Mouse (Mus musculus): ENCODE data around the gene Pak7. TPM values are rescaled to one million over a fixed set of nuclear protein-coding genes. Genes with fewer than 3 reads are reported as not detected.
"Not testable (repeated sequence)": the region's sequence is repeated elsewhere in the genome, so short reads cannot be mapped to it uniquely, and the experiment has no call there.

The Pak7 gene
- polyA plus RNA-seq, 1 experiment from 2014 or later, result 33.7 TPM

GRCm38 (mm10) chr2:136349671-136350275 is 38.0 kb downstream of the Pak7 start:
- Histone ChIP-seq H3K9me3 (replicated peaks; ENCODE audit: control insufficient read depth, low read length, poor library complexity, severe bottlenecking) (no peaks in the 10 kb centered on the region), H3K9ac (ENCODE audit: low read depth, low read length) (no peak overlapping the region), H3K4me2 (ENCODE audit: low read length) (no peak overlapping the region), H3K4me3 (ENCODE audit: low read depth, low read length) (no peak overlapping the region), H3K4me1 (ENCODE audit: control insufficient read depth, insufficient read depth, low read length) (no peaks in the 10 kb centered on the region; the same call in 1 of the 2 replicates), H3K36me3 (ENCODE audit: control insufficient read depth, insufficient read depth, low read length) (no peaks in the 10 kb centered on the region), H3K27me3 (ENCODE audit: control insufficient read depth, insufficient read depth, low read depth, low read length) (no peaks in the 10 kb centered on the region), H3K27ac (ENCODE audit: low read length) (no peak overlapping the region)
- 79% methylated on average over 8 of the region's 8 CpGs for WGBS
- ATAC-seq, result no peak

GRCm38 (mm10) chr2:136344240-136344780 is 43.5 kb downstream of the Pak7 start:
- 0 out of 2 replicates have a peak, but pooled peaks have one; percentile 54 for ATAC-seq
- not testable (repeated sequence) for H3K4me1 ChIP-seq (ENCODE audit: control insufficient read depth, insufficient read depth, low read length); H3K9me3 ChIP-seq (replicated peaks; ENCODE audit: control insufficient read depth, low read length, poor library complexity, severe bottlenecking); H3K27ac ChIP-seq (ENCODE audit: low read length); H3K36me3 ChIP-seq (ENCODE audit: control insufficient read depth, insufficient read depth, low read length); H3K4me2 ChIP-seq (ENCODE audit: low read length); H3K4me3 ChIP-seq (ENCODE audit: low read depth, low read length); H3K27me3 ChIP-seq (ENCODE audit: control insufficient read depth, insufficient read depth, low read depth, low read length); H3K9ac ChIP-seq (ENCODE audit: low read depth, low read length)
- WGBS, result 82% methylated on average over 4 of the region's 4 CpGs

GRCm38 (mm10) chr2:136329974-136330373 is 57.8 kb downstream of the Pak7 start:
- H3K27ac ChIP-seq (ENCODE audit: low read length), result no peak overlapping the region
- no peak overlapping the region for H3K4me3 ChIP-seq (ENCODE audit: low read depth, low read length)
- WGBS, result 70% methylated on average over 1 of the region's 1 CpGs
- no peak for ATAC-seq
- H3K9me3 ChIP-seq (replicated peaks; ENCODE audit: control insufficient read depth, low read length, poor library complexity, severe bottlenecking), result no peaks in the 10 kb centered on the region
- H3K4me1 ChIP-seq (ENCODE audit: control insufficient read depth, insufficient read depth, low read length), result 0 out of 2 replicates have a peak, but pooled peaks cover 2% of the 10 kb centered on the region
- no peak overlapping the region for H3K4me2 ChIP-seq (ENCODE audit: low read length)
- no peak overlapping the region for H3K9ac ChIP-seq (ENCODE audit: low read depth, low read length)
- H3K27me3 ChIP-seq (ENCODE audit: control insufficient read depth, insufficient read depth, low read depth, low read length), result no peaks in the 10 kb centered on the region
- H3K36me3 ChIP-seq (ENCODE audit: control insufficient read depth, insufficient read depth, low read length), result no peaks in the 10 kb centered on the region

GRCm38 (mm10) chr2:136325646-136326045 is 62.1 kb downstream of the Pak7 start:
- Histone ChIP-seq H3K4me1 (ENCODE audit: control insufficient read depth, insufficient read depth, low read length) (0 out of 2 replicates have a peak, but pooled peaks cover 2% of the 10 kb centered on the region), H3K4me2 (ENCODE audit: low read length) (no peak overlapping the region), H3K27me3 (ENCODE audit: control insufficient read depth, insufficient read depth, low read depth, low read length) (no peaks in the 10 kb centered on the region), H3K9me3 (replicated peaks; ENCODE audit: control insufficient read depth, low read length, poor library complexity, severe bottlenecking) (no peaks in the 10 kb centered on the region), H3K4me3 (ENCODE audit: low read depth, low read length) (no peak overlapping the region), H3K36me3 (ENCODE audit: control insufficient read depth, insufficient read depth, low read length) (no peaks in the 10 kb centered on the region), H3K27ac (ENCODE audit: low read length) (no peak overlapping the region), H3K9ac (ENCODE audit: low read depth, low read length) (no peak overlapping the region)
- 80% methylated on average over 4 of the region's 4 CpGs for WGBS
- ATAC-seq, result no peak

GRCm38 (mm10) chr2:136309313-136309712 is 78.5 kb downstream of the Pak7 start:
- H3K4me3 ChIP-seq (ENCODE audit: low read depth, low read length), result no peak overlapping the region
- H3K27ac ChIP-seq (ENCODE audit: low read length), result peak overlapping the region; percentile 38; the same call in 1 of the 2 replicates
- peak; percentile 75; the same call in 1 of the 2 replicates for ATAC-seq
- no peaks in the 10 kb centered on the region for H3K9me3 ChIP-seq (replicated peaks; ENCODE audit: control insufficient read depth, low read length, poor library complexity, severe bottlenecking)
- H3K27me3 ChIP-seq (ENCODE audit: control insufficient read depth, insufficient read depth, low read depth, low read length), result no peaks in the 10 kb centered on the region
- no peaks in the 10 kb centered on the region for H3K36me3 ChIP-seq (ENCODE audit: control insufficient read depth, insufficient read depth, low read length)
- 28% methylated on average over 3 of the region's 3 CpGs for WGBS
- peaks cover 4% of the 10 kb centered on the region for H3K4me1 ChIP-seq (ENCODE audit: control insufficient read depth, insufficient read depth, low read length)
- H3K9ac ChIP-seq (ENCODE audit: low read depth, low read length), result no peak overlapping the region
- no peak overlapping the region for H3K4me2 ChIP-seq (ENCODE audit: low read length)

DNA sequence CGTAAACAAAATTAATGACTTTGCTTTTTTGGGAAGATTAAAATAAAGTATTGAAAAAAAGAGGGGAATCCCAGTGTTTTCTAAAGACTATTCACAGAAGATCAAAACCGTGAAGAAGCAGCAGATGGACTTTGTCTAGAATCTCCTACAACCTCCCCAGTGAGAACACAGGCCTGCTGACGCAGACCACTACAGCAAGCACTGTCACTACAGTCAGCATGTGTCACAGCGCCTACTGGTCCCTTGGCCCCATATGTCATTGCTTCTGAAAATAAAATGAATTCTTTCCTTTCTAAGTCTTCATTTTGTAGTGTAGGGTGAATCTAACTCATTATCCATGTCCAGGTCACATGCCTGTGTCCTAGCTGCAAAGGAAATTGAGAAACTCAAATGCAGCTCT is 79.0 kb downstream of the Pak7 start:
- no peak overlapping the region for H3K4me2 ChIP-seq (ENCODE audit: low read length)
- WGBS, result 54% methylated on average over 4 of the region's 4 CpGs

GRCm38 (mm10) chr2:136302201-136302600 is 85.6 kb downstream of the Pak7 start:
- H3K4me3 ChIP-seq (ENCODE audit: low read depth, low read length), result no peak overlapping the region
- no peak for ATAC-seq
- no peak overlapping the region for H3K27ac ChIP-seq (ENCODE audit: low read length)
- no peaks in the 10 kb centered on the region for H3K36me3 ChIP-seq (ENCODE audit: control insufficient read depth, insufficient read depth, low read length)
- WGBS, result 79% methylated on average over 2 of the region's 2 CpGs
- no peaks in the 10 kb centered on the region for H3K4me1 ChIP-seq (ENCODE audit: control insufficient read depth, insufficient read depth, low read length)
- no peaks in the 10 kb centered on the region for H3K27me3 ChIP-seq (ENCODE audit: control insufficient read depth, insufficient read depth, low read depth, low read length)
- no peak overlapping the region for H3K4me2 ChIP-seq (ENCODE audit: low read length)
- H3K9ac ChIP-seq (ENCODE audit: low read depth, low read length), result no peak overlapping the region
- H3K9me3 ChIP-seq (replicated peaks; ENCODE audit: control insufficient read depth, low read length, poor library complexity, severe bottlenecking), result no peaks in the 10 kb centered on the region

More for the DNA sequence above, 79.0 kb downstream of the Pak7 start:
- ATAC-seq, result no peak
- Histone ChIP-seq H3K4me1 (ENCODE audit: control insufficient read depth, insufficient read depth, low read length) (peaks cover 4% of the 10 kb centered on the region), H3K27ac (ENCODE audit: low read length) (no peak overlapping the region), H3K27me3 (ENCODE audit: control insufficient read depth, insufficient read depth, low read depth, low read length) (no peaks in the 10 kb centered on the region), H3K36me3 (ENCODE audit: control insufficient read depth, insufficient read depth, low read length) (no peaks in the 10 kb centered on the region), H3K9me3 (replicated peaks; ENCODE audit: control insufficient read depth, low read length, poor library complexity, severe bottlenecking) (no peaks in the 10 kb centered on the region), H3K4me3 (ENCODE audit: low read depth, low read length) (no peak overlapping the region), H3K9ac (ENCODE audit: low read depth, low read length) (no peak overlapping the region)

GRCm38 (mm10) chr2:136301406-136301805 is 86.4 kb downstream of the Pak7 start:
- Histone ChIP-seq H3K27me3 (ENCODE audit: control insufficient read depth, insufficient read depth, low read depth, low read length) (no peaks in the 10 kb centered on the region), H3K4me3 (ENCODE audit: low read depth, low read length) (no peak overlapping the region), H3K4me1 (ENCODE audit: control insufficient read depth, insufficient read depth, low read length) (no peaks in the 10 kb centered on the region), H3K36me3 (ENCODE audit: control insufficient read depth, insufficient read depth, low read length) (no peaks in the 10 kb centered on the region), H3K27ac (ENCODE audit: low read length) (no peak overlapping the region), H3K4me2 (ENCODE audit: low read length) (no peak overlapping the region), H3K9me3 (replicated peaks; ENCODE audit: control insufficient read depth, low read length, poor library complexity, severe bottlenecking) (no peaks in the 10 kb centered on the region), H3K9ac (ENCODE audit: low read depth, low read length) (no peak overlapping the region)
- no peak for ATAC-seq

- Histone ChIP-seq H3K4me3 (ENCODE audit: low read depth, low read length) (no peak overlapping the region), H3K4me1 (ENCODE audit: control insufficient read depth, insufficient read depth, low read length) (no peaks in the 10 kb centered on the region), H3K4me2 (ENCODE audit: low read length) (no peak overlapping the region), H3K36me3 (ENCODE audit: control insufficient read depth, insufficient read depth, low read length) (no peaks in the 10 kb centered on the region), H3K9ac (ENCODE audit: low read depth, low read length) (no peak overlapping the region), H3K27me3 (ENCODE audit: control insufficient read depth, insufficient read depth, low read depth, low read length) (no peaks in the 10 kb centered on the region), H3K27ac (ENCODE audit: low read length) (no peak overlapping the region), H3K9me3 (replicated peaks; ENCODE audit: control insufficient read depth, low read length, poor library complexity, severe bottlenecking) (no peaks in the 10 kb centered on the region)
- 44% methylated on average over 1 of the region's 1 CpGs for WGBS
- ATAC-seq, result no peak
Observed at GRCm38 (mm10) chr2:136297371-136297770, 90.4 kb downstream of the Pak7 start.
